Mouse (Mus musculus): ENCODE data around the gene Elmod1. TPM values are rescaled to one million over a fixed set of nuclear protein-coding genes. Genes with fewer than 3 reads are reported as not detected.

The Elmod1 gene
- polyA plus RNA-seq, 1 experiment from 2014 or later = 3.8 TPM

- Histone ChIP-seq H3K27ac (no peak overlapping the region), H3K27me3 (no peaks in the 10 kb centered on the region), H3K36me3 (no peaks in the 10 kb centered on the region), H3K4me2 (no peak overlapping the region), H3K4me1 (no peaks in the 10 kb centered on the region), H3K4me3 (no peak overlapping the region), H3K9ac (no peak overlapping the region), H3K9me3 (no peaks in the 10 kb centered on the region)
- ATAC-seq (ENCODE audit: insufficient number of reproducible peaks, low FRiP score, low TSS enrichment, low read depth) = no peak
- WGBS = 46% methylated on average over 3 of the region's 3 CpGs
These were observed 69.7 kb downstream of the Elmod1 start for GRCm38 (mm10) chr9:53905418-53905817.

- Histone ChIP-seq H3K36me3 (no peaks in the 10 kb centered on the region), H3K9me3 (no peaks in the 10 kb centered on the region), H3K27ac (no peak overlapping the region), H3K9ac (no peak overlapping the region), H3K4me1 (no peaks in the 10 kb centered on the region), H3K4me3 (no peak overlapping the region), H3K4me2 (no peak overlapping the region), H3K27me3 (no peaks in the 10 kb centered on the region)
- 87% methylated on average over 7 of the region's 7 CpGs for WGBS
- no peak for ATAC-seq (ENCODE audit: insufficient number of reproducible peaks, low FRiP score, low TSS enrichment, low read depth)
These were observed 71.8 kb downstream of the Elmod1 start for GRCm38 (mm10) chr9:53903215-53903842.

GRCm38 (mm10) chr9:53899836-53900235, 75.3 kb downstream of the Elmod1 start:
- 85% methylated on average over 6 of the region's 6 CpGs for WGBS
- no peak for ATAC-seq (ENCODE audit: insufficient number of reproducible peaks, low FRiP score, low TSS enrichment, low read depth)
- Histone ChIP-seq H3K36me3 (no peaks in the 10 kb centered on the region), H3K4me2 (no peak overlapping the region), H3K9me3 (no peaks in the 10 kb centered on the region), H3K4me1 (no peaks in the 10 kb centered on the region), H3K27me3 (no peaks in the 10 kb centered on the region), H3K4me3 (no peak overlapping the region), H3K9ac (no peak overlapping the region), H3K27ac (no peak overlapping the region)

GRCm38 (mm10) chr9:53895827-53896226, 79.3 kb downstream of the Elmod1 start:
- H3K9ac ChIP-seq = no peak overlapping the region
- no peaks in the 10 kb centered on the region for H3K9me3 ChIP-seq
- 73% methylated on average over 7 of the region's 7 CpGs for WGBS
- H3K27me3 ChIP-seq = no peaks in the 10 kb centered on the region
- H3K4me3 ChIP-seq = no peak overlapping the region
- no peak for ATAC-seq (ENCODE audit: insufficient number of reproducible peaks, low FRiP score, low TSS enrichment, low read depth)
- no peak overlapping the region for H3K27ac ChIP-seq
- H3K4me1 ChIP-seq = no peaks in the 10 kb centered on the region
- no peak overlapping the region for H3K4me2 ChIP-seq
- no peaks in the 10 kb centered on the region for H3K36me3 ChIP-seq

- H3K9ac ChIP-seq = no peak overlapping the region
- no peak overlapping the region for H3K4me3 ChIP-seq
- no peak for ATAC-seq (ENCODE audit: insufficient number of reproducible peaks, low FRiP score, low TSS enrichment, low read depth)
- no peaks in the 10 kb centered on the region for H3K4me1 ChIP-seq
- no peaks in the 10 kb centered on the region for H3K9me3 ChIP-seq
- H3K36me3 ChIP-seq = no peaks in the 10 kb centered on the region
- no peak overlapping the region for H3K27ac ChIP-seq
- no peaks in the 10 kb centered on the region for H3K27me3 ChIP-seq
- 0% methylated on average over 1 of the region's 1 CpGs for WGBS
- H3K4me2 ChIP-seq = no peak overlapping the region
These were observed 85.0 kb downstream of the Elmod1 start for GRCm38 (mm10) chr9:53890075-53890474.

GRCm38 (mm10) chr9:53883588-53884280, 91.4 kb downstream of the Elmod1 start:
- Histone ChIP-seq H3K4me3 (no peak overlapping the region), H3K4me1 (no peaks in the 10 kb centered on the region), H3K27me3 (no peaks in the 10 kb centered on the region), H3K9me3 (no peaks in the 10 kb centered on the region), H3K9ac (no peak overlapping the region), H3K4me2 (no peak overlapping the region), H3K36me3 (no peaks in the 10 kb centered on the region), H3K27ac (no peak overlapping the region)
- ATAC-seq (ENCODE audit: insufficient number of reproducible peaks, low FRiP score, low TSS enrichment, low read depth) = no peak
- 95% methylated on average over 23 of the region's 23 CpGs for WGBS

- ATAC-seq (ENCODE audit: insufficient number of reproducible peaks, low FRiP score, low TSS enrichment, low read depth) = no peak
- no peak overlapping the region for H3K4me3 ChIP-seq
- no peak overlapping the region for H3K9ac ChIP-seq
- no peak overlapping the region for H3K4me2 ChIP-seq
- H3K27ac ChIP-seq = no peak overlapping the region
- H3K4me1 ChIP-seq = no peaks in the 10 kb centered on the region
- no peaks in the 10 kb centered on the region for H3K27me3 ChIP-seq
- 9% methylated on average over 2 of the region's 2 CpGs for WGBS
- no peaks in the 10 kb centered on the region for H3K36me3 ChIP-seq
- no peaks in the 10 kb centered on the region for H3K9me3 ChIP-seq
These were observed 97.7 kb downstream of the Elmod1 start for GRCm38 (mm10) chr9:53877423-53877822.

GRCm38 (mm10) chr9:53873239-53873638, 101.9 kb downstream of the Elmod1 start:
- Histone ChIP-seq H3K27ac (no peak overlapping the region), H3K4me3 (no peak overlapping the region), H3K9ac (no peak overlapping the region), H3K4me2 (no peak overlapping the region), H3K4me1 (no peaks in the 10 kb centered on the region), H3K9me3 (no peaks in the 10 kb centered on the region), H3K27me3 (no peaks in the 10 kb centered on the region), H3K36me3 (no peaks in the 10 kb centered on the region)
- ATAC-seq (ENCODE audit: insufficient number of reproducible peaks, low FRiP score, low TSS enrichment, low read depth) = no peak
- 80% methylated on average over 8 of the region's 8 CpGs for WGBS

Other genes starting within 250 kb of the Elmod1 start
- 5.2 and 5.6 TPM in 2 replicates for gene Slc35f2, start 203.8 kb downstream of the Elmod1 start, polyA plus RNA-seq (2015; fragmentation: Nextera tagmentation; extraction: Ambion mirVana)
- gene Sln, start 125.1 kb downstream of the Elmod1 start, polyA plus RNA-seq (2015; fragmentation: Nextera tagmentation; extraction: Ambion mirVana) = 65.2 and 204 TPM in 2 replicates
- gene Tnfaip8l3, start 93.1 kb upstream of the Elmod1 start, polyA plus RNA-seq (2015; fragmentation: Nextera tagmentation; extraction: Ambion mirVana) = 3.7 and 4.1 TPM in 2 replicates